Mouse (Mus musculus) midbrain, embryonic 11.5 days (tissue): ENCODE measurements around the gene Hs3st2. TPM values are rescaled to one million over a fixed set of nuclear protein-coding genes. Genes with fewer than 3 reads are reported as not detected.
A peak's percentile ranks its signal among the peaks of the same experiment; 100 is the strongest.
"Not testable (repeated sequence)": the region's sequence is repeated elsewhere in the genome, so short reads cannot be mapped to it uniquely, and the experiment has no call there.

Experiments
- ATAC-seq: fragments of 200-750 bp; cut with Nextera tagmentation; 2 replicates; pipeline ENCODE4 v1.8.0; 2017; ENCODE audit warnings: moderate TSS enrichment, moderate library complexity; ENCODE audit not compliant: low FRiP score
- DNase-seq: peaks from one replicate; pipeline ENCODE4 v3.0.0; 2015; ENCODE audit warnings: low spot score; ENCODE audit errors: missing footprints
- H3K27ac ChIP-seq: fragments of 300-500 bp; sonication (generic); 2 replicates; pipeline ENCODE4 v1.5.1; 2014; ENCODE audit warnings: low read depth, low read length
- H3K27me3 ChIP-seq: fragments of 300-500 bp; sonication (generic); 2 replicates; pipeline ENCODE4 v1.6.1; 2014; ENCODE audit warnings: mild to moderate bottlenecking, low read length, moderate library complexity, mixed read lengths; ENCODE audit not compliant: control insufficient read depth, insufficient read depth
- H3K36me3 ChIP-seq: fragments of 300-500 bp; sonication (generic); 2 replicates; pipeline ENCODE4 v1.6.1; 2014; ENCODE audit warnings: mild to moderate bottlenecking, low read length, moderate library complexity, mixed read lengths; ENCODE audit not compliant: control insufficient read depth, insufficient read depth
- H3K4me1 ChIP-seq: fragments of 300-500 bp; sonication (generic); 2 replicates; pipeline ENCODE4 v1.6.1; 2014; ENCODE audit warnings: low read length; ENCODE audit not compliant: control insufficient read depth, insufficient read depth
- H3K4me2 ChIP-seq: fragments of 300-500 bp; sonication (generic); 2 replicates; pipeline ENCODE4 v1.6.1; 2014; ENCODE audit warnings: mild to moderate bottlenecking, moderate library complexity
- H3K4me3 ChIP-seq: fragments of 300-500 bp; sonication (generic); 2 replicates; pipeline ENCODE4 v1.5.1; 2014; ENCODE audit warnings: low read depth, low read length
- H3K9ac ChIP-seq: fragments of 300-500 bp; sonication (generic); 2 replicates; pipeline ENCODE4 v1.6.1; 2014; ENCODE audit warnings: low read length
- H3K9me3 ChIP-seq: fragments of 300-500 bp; sonication (generic); 2 replicates; pipeline ENCODE4 v1.6.1; 2016; ENCODE audit warnings: low read length; ENCODE audit not compliant: control insufficient read depth
- WGBS: fragments of 180-500 bp; shearing (Covaris S2); extraction: QIAGEN DNeasy Blood & Tissue Kit; methylation state at CpG from one replicate; pipeline ENCODE4 v1.1.7; 2014; 5-methylcytosine and 5-hydroxymethylcytosine counted together
- polyA plus RNA-seq: library from polyadenylated mRNA; unstranded; fragments of >200 nt; fragmentation: Nextera tagmentation; extraction: Ambion mirVana; gene quantifications from 2 replicates; pipeline ENCODE4 v1.2.1, GENCODE M21; 2014

Gene Hs3st2
- polyA plus RNA-seq: 0.70 and 1.2 TPM in 2 replicates

DNA sequence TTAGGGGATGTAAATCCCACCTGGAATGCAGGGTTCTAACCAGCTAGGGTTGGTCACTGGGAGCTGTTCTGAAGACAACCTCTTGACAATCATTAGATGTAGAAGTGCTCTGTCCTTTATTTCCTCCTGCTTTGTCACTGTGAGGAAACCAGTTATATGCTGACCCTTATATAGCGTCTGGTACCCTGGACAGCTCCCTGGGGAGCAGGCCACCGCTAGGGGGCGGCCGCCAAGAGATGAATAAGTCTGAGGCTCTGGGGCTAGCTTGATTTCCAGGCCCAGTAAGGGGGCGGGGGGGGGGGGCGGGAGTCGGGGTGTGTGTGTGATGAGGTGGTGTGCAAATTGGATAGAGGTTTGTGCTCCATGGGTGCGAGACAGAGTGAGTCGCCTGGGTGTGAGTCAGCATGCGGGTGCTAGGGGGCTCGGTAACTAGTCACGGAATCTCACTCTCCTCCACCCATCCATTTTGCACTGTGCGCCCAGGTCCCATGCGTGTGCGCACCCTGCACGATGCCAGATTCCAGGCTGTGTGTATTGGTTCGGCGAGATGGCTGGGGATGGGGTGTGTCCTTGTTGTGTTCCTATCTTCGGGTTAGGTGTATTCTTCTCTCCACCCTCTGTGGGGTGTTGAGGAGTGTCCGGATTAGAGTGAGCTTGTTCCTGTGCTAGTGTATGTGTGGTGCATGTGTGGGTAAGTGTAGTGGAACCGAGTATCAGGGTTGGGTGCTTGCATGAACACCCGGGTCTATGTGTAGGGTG lies at the start of gene Hs3st2:
TSS of gene Hs3st2 (plus strand) at position 635 of the 759 bp plus-strand sequence.
- H3K4me2 ChIP-seq: peak within 1 kb of the TSS; percentile 59
- H3K36me3 ChIP-seq: no peaks in the 10 kb centered on the region
- H3K27me3 ChIP-seq: peaks cover 30% of the 10 kb centered on the region
- ATAC-seq (peak; percentile 76), DNase-seq (peak; percentile 96)
- no peak within 1 kb of the TSS for H3K27ac ChIP-seq
- H3K9ac ChIP-seq: no peak within 1 kb of the TSS
- H3K4me1 ChIP-seq: peaks cover 10% of the 10 kb centered on the region
- H3K9me3 ChIP-seq: no peaks in the 10 kb centered on the region
- peak within 1 kb of the TSS; percentile 32 for H3K4me3 ChIP-seq
- 3% methylated on average over 20 of the region's 22 CpGs for WGBS

DNA sequence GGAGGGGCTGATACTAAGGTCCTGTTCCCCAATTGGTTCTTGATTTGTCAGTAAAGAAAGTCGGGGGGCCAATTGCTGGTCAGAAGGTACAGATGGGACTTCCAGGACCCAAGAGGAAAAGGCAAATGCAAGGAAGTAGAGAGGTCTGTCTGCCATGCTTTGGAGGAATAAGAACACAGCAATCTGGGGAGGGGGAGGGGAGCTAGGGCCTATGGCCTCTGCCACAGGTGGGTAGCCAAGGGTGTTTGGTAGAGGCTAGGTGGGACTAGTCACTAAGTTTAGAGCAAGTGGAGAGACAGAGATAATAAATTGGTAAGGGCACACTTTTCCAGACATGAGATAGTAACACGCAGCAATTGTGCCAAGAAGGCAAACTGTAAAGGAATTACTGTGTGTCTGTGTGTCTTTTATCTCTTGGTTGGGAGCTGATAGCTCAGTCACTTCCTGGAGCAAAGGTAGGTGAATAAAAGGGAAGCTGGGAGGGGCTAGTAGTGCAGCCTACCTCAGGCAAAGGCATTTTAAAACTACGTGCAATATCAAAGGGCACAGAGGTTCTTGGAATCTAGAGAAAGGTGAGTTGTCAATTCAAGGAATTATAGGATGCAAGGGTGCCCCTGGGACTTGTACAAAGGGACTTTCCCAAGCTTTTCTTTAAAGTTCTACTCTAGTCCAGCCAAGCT lies 43.2 kb upstream of the Hs3st2 start:
- WGBS: 79% methylated on average over 3 of the region's 3 CpGs
- ATAC-seq: no peak
- H3K4me3 ChIP-seq: no peak overlapping the region

DNA sequence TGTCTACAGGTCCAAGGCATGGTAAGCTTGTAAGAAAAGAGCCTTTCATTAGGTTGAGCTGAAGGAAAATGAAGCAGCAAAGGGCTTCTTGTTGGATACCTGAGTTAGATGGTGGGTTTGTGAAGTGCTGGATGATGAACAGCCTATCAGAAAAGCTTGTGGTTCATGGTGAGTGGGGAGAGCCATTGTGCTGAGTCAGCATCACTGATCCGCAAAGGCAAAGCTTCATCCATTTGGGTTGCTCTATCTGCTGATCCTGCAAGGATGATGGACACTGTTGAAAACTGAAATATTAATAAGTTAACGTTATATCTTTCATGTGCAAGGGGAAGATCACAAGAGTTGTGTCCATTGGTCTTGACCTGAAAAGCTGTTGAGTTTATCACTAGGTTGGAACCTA lies 40.0 kb upstream of the Hs3st2 start:
- H3K27ac ChIP-seq: no peak overlapping the region
- H3K27me3 ChIP-seq: no peaks in the 10 kb centered on the region
- no peak for DNase-seq
- 81% methylated on average over 2 of the region's 2 CpGs for WGBS
- H3K4me1 ChIP-seq: no peaks in the 10 kb centered on the region
- no peaks in the 10 kb centered on the region for H3K9me3 ChIP-seq
- no peak overlapping the region for H3K4me2 ChIP-seq
- no peaks in the 10 kb centered on the region for H3K36me3 ChIP-seq
- ATAC-seq: no peak
- H3K4me3 ChIP-seq: no peak overlapping the region
- H3K9ac ChIP-seq: no peak overlapping the region

More for the DNA sequence above, 43.2 kb upstream of the Hs3st2 start:
- H3K27me3 ChIP-seq: no peaks in the 10 kb centered on the region
- H3K4me2 ChIP-seq: no peak overlapping the region
- H3K27ac ChIP-seq: no peak overlapping the region
- H3K36me3 ChIP-seq: no peaks in the 10 kb centered on the region
- H3K9me3 ChIP-seq: no peaks in the 10 kb centered on the region
- DNase-seq: no peak
- H3K9ac ChIP-seq: no peak overlapping the region
- no peaks in the 10 kb centered on the region for H3K4me1 ChIP-seq

DNA sequence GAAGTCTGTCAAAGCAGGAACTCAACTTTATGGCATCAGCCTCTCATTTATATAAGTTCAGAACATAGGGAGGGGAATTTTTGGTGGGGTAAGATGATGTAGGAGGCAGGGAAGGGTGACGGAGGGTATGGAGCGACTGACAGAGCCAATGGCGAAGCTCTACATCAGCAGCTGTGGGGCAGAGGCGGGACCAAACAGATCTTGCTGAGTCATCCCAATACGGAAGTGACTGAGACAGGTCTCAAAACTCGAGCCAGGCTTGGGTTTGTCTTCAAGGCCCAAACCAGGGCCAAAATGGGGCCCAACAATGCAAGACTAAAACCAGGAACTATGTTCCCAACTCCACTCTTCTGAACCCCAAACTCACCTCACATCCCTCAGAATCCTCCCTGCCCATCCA lies 30.2 kb upstream of the Hs3st2 start:
- H3K9ac ChIP-seq, ATAC-seq, H3K27me3 ChIP-seq, H3K36me3 ChIP-seq, H3K4me2 ChIP-seq, H3K9me3 ChIP-seq, H3K27ac ChIP-seq, H3K4me1 ChIP-seq, H3K4me3 ChIP-seq, DNase-seq: not testable (repeated sequence)
- 91% methylated on average over 6 of the region's 6 CpGs for WGBS

DNA sequence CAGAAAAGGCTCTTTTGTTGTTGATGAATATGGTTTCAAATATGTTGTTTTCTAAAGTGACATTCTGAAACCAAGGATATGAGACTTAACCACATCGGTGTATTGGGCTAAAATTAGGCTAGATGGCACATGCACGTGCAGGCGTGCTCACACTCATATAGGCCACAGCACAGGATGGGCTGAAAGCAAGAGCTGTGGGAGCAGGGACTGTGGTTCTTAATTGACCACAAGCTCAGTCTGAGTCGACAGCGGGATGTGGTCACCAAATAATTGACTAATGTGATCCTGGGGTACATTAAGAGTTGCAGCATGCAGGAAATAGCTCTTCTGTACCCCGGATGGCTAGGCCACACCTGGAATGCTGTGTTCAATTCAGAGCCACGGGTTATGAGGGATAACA lies 26.1 kb upstream of the Hs3st2 start:
- Histone ChIP-seq H3K9ac (no peak overlapping the region), H3K27me3 (no peaks in the 10 kb centered on the region), H3K4me1 (no peaks in the 10 kb centered on the region), H3K27ac (no peak overlapping the region), H3K4me2 (no peak overlapping the region), H3K9me3 (no peaks in the 10 kb centered on the region), H3K4me3 (no peak overlapping the region), H3K36me3 (no peaks in the 10 kb centered on the region)
- no peak for DNase-seq
- no peak for ATAC-seq
- 89% methylated on average over 7 of the region's 7 CpGs for WGBS

DNA sequence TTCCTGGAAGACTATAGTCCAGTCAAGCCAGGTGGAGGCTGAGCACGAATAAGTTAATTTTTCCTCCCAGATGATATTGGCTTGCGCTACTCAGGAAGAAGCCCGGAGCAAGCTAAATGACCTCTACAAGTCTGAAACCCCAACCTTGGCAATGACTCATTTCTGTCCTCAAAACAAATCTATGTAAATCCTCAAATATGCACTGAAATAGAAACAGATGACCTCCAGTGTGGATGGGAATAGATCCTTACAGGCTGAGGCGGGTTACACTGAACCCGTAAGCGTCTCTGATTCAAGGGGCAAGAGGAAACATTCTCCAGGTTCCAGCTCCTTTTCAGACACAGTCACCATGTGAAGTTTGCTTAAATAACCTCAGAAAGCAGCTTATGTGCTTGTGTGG lies 24.5 kb upstream of the Hs3st2 start:
- no peaks in the 10 kb centered on the region for H3K9me3 ChIP-seq
- no peaks in the 10 kb centered on the region for H3K27me3 ChIP-seq
- H3K4me2 ChIP-seq: no peak overlapping the region
- no peak overlapping the region for H3K4me3 ChIP-seq
- no peak overlapping the region for H3K9ac ChIP-seq
- 89% methylated on average over 6 of the region's 6 CpGs for WGBS
- ATAC-seq (no peak), DNase-seq (no peak)
- H3K27ac ChIP-seq: no peak overlapping the region
- no peaks in the 10 kb centered on the region for H3K4me1 ChIP-seq
- no peaks in the 10 kb centered on the region for H3K36me3 ChIP-seq

DNA sequence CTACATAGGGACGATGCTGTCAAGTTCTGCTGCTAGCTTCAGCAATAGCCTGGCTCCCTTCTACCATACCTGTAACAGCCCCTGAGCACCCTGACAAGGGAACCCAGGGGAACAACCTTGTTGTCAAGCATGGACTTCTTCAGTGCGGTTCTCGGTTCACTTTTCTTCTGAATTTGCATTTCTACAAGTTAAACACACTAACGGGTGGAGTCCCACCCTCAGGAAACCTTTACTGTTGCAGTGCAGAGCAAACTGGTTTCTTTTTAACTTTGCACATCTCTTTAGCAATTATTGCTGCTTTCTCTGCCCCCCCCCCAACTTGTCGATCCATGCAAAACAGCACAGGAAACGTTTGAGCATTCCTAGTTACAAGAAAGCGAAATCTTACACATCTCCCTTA lies 19.7 kb upstream of the Hs3st2 start:
- Histone ChIP-seq H3K36me3 (no peaks in the 10 kb centered on the region), H3K4me1 (no peaks in the 10 kb centered on the region), H3K27ac (no peak overlapping the region), H3K4me3 (no peak overlapping the region), H3K9ac (no peak overlapping the region), H3K4me2 (no peak overlapping the region), H3K9me3 (no peaks in the 10 kb centered on the region), H3K27me3 (no peaks in the 10 kb centered on the region)
- ATAC-seq (no peak), DNase-seq (no peak)
- 87% methylated on average over 7 of the region's 7 CpGs for WGBS

DNA sequence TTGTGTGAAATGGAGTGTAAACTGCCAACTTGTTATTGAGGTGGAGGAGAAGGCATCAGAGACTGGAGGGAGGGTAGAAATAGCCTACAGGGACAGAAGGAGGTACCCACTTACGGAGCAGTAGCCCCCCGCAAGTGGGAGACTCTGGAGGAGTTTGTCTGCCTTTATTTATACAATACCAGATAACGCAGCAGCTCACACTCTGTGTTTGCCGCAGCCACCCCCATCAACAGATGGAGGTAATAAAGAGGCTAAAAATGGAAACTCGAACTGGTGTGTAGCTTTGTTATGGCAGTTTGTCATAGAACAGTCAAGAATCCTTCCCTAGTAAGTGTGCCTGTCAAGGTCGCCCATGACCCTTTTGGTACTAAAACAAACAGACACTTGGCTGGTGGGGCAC lies 16.2 kb upstream of the Hs3st2 start:
- H3K9ac ChIP-seq: no peak overlapping the region
- H3K36me3 ChIP-seq: no peaks in the 10 kb centered on the region
- H3K27ac ChIP-seq: no peak overlapping the region
- DNase-seq: no peak
- 77% methylated on average over 6 of the region's 6 CpGs for WGBS
- no peak for ATAC-seq
- no peak overlapping the region for H3K4me2 ChIP-seq
- H3K9me3 ChIP-seq: no peaks in the 10 kb centered on the region
- no peak overlapping the region for H3K4me3 ChIP-seq
- no peaks in the 10 kb centered on the region for H3K4me1 ChIP-seq
- H3K27me3 ChIP-seq: no peaks in the 10 kb centered on the region

DNA sequence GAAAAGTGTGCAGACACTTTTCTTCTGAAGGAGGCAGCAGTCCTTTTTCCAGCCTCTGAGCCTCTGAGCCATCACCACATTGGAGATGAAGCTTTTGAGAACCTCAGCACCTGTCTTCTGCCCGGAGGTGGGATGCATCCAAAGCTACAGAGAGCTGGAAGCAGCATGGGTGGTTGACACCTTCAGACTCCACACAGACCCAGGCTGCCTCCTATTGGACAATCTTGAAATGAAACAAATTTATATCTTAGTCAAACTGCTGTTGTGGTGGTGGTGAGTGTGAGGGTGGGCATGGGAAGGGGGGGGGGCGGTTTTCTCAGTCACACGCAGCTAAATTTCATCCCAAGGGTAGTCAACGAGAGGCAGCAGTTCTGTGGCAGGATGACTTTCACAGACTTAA lies 12.7 kb upstream of the Hs3st2 start:
- ATAC-seq: no peak
- H3K27me3 ChIP-seq: no peaks in the 10 kb centered on the region
- 70% methylated on average over 4 of the region's 4 CpGs for WGBS

More for the DNA sequence above, 12.7 kb upstream of the Hs3st2 start:
- H3K4me1 ChIP-seq: no peaks in the 10 kb centered on the region
- no peaks in the 10 kb centered on the region for H3K36me3 ChIP-seq
- H3K4me2 ChIP-seq: no peak overlapping the region
- no peak for DNase-seq
- H3K27ac ChIP-seq: no peak overlapping the region
- H3K4me3 ChIP-seq: no peak overlapping the region
- H3K9ac ChIP-seq: no peak overlapping the region
- no peaks in the 10 kb centered on the region for H3K9me3 ChIP-seq
